Mouse (Mus musculus): ENCODE results near the gene Dusp5.

Dusp5 gene

GRCm38 (mm10) chr19:53517370-53518096 is 11.4 kb upstream of the Dusp5 start:
- DNase-seq (ENCODE audit: low read depth, low spot score) = no peak

DNA sequence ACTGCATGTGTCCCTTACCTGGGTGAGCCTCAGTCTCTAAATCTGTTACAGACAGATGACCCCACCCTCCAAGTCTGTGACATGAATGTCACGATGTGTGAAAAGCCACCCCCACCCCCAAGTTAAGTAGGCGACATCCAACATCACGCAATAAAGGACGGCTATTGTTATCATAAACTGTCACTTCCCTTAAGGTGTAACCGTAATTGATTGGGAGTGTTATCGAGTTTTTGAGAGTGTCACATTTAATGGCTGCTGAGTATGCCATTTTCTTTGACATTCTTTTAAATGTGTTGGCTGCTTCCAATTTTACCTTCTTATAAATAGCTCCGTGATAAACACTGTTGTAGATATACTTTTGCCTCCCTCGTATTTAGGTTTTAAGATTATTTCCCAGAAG is 9.4 kb upstream of the Dusp5 start:
- DNase-seq (ENCODE audit: low read depth, low spot score) = no peak

DNA sequence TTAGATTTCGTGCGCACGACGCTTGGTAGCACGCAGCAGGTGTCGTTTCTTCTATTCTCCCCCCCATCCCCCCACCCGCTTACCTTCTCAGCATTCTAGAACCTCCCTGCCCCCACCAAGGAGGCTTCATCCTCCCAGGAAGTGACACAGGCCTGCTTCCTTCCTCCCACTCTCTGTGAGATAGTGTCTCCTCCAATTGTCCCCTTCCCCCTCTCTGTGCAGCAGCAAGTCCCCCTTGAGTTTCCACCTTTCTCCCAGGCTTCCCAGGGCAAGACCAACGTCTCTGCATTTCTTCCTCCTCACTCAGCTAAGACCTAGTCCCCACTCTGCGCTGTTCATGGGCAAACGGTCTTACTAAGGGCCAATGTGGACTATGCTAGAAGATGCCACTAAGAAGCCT is 8.9 kb upstream of the Dusp5 start:
- DNase-seq (ENCODE audit: low read depth, low spot score) = no peak

- DNase-seq (ENCODE audit: low read depth, low spot score) = no peak
Observed at GRCm38 (mm10) chr19:53521137-53521795, 7.6 kb upstream of the Dusp5 start.

DNA sequence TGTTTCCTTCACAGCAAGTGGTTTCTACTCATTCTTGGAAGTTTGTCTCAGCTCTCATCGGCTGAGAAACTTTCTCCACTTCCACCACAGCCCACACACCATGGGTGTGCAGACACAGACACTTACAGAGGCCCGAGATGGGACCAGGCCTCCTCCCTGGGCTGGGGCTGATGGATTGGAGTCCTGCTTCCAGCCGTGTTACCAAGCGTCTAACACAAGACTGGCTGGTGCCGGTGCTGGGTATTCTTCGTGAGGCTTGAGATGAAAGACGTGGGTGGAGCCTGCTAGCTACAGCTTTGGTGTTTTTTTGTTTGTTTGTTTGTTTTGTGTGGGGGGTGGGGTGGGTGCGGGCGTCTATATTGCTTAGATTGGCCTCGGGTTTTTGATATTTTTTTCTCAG is 1.4 kb upstream of the Dusp5 start:
- DNase-seq (ENCODE audit: low read depth, low spot score) = no peak

- DNase-seq (ENCODE audit: low read depth, low spot score) = no peak
Observed at GRCm38 (mm10) chr19:53528131-53528621, 733 bp upstream of the Dusp5 start.

- no peak for DNase-seq (ENCODE audit: low read depth, low spot score)
Observed at GRCm38 (mm10) chr19:53529455-53529704, 471 bp downstream of the Dusp5 start.

- no peak for DNase-seq (ENCODE audit: low read depth, low spot score)
Observed at GRCm38 (mm10) chr19:53529705-53530562, 1.0 kb downstream of the Dusp5 start.

DNA sequence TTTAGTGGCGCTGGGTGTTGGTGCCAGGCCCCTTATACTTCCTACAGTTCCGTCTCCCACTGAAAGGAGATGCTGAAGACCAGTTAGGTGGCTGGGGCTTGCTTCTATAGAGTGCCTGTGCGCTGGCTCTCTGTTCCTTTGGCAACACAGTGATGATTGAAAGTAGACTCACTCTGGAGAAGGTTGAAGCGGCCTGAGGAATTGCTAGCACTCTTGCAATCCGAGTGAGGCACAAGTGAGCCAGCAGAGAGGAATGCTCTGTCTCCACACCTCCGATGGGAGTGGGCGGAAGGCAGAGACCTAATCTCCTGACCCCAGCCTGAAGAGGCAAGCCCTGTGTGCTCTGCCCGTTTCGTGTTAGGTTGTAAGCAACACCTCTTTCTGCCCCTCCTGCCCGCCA is 2.5 kb downstream of the Dusp5 start:
- no peak for DNase-seq (ENCODE audit: low read depth, low spot score)

DNA sequence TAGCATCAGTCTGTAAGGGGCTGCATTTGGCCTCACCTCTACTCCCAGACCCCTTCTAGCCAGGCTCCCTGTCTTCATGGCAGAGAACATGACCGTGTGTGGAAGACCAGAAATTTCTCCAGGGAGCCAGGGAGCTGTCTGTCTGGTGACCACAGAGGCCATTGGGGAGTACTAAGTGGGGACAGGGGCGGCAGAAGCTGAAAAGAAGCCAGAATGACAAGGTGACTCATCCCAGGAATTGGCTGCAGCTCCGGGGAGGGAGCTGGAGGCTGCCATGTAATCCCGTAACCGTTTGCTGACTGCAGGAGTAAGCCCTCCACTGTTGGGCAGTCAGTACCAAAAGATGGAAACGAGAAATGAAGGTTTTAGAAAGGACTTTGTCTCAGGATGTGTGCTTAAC is 3.1 kb downstream of the Dusp5 start:
- no peak for DNase-seq (ENCODE audit: low read depth, low spot score)

DNA sequence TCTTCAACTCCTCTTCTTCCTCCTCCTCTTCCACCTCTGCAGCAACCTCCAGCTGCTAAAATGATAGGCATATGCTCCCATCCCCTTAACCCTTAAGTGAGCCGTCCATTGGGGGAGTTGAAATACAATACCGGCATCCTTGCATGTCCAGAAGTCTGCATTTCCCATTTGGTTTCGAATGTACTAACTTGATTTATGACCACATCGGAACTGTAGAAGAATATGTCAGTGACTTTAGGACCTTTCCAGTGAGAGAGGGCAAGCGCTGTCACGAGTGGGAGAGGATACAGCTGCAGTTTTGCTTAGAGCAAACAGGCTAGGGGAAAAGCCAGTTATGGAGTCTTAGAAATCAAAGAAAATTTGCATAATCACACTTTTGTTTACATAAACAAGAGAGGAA is 3.8 kb downstream of the Dusp5 start:
- DNase-seq (ENCODE audit: low read depth, low spot score) = no peak

DNA sequence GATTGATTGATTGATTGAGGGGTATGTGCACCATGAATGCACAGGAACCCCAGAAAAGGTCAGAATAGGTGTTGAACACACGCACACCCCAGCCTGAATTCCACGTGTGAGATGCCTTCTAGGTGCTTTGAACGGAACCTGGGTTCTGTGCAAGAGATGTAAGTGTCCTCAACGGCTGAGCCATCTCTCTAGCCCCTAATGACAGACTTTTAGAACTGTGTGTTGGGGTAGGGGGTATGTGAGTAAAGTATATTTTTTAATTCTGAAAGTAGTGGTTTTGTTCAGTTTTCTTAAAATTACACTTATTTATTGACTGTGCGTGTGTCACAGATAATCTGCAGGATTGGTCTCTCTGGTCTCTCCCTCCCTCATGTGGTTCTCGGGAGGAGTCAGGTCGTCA is 4.3 kb downstream of the Dusp5 start:
- no peak for DNase-seq (ENCODE audit: low read depth, low spot score)

DNA sequence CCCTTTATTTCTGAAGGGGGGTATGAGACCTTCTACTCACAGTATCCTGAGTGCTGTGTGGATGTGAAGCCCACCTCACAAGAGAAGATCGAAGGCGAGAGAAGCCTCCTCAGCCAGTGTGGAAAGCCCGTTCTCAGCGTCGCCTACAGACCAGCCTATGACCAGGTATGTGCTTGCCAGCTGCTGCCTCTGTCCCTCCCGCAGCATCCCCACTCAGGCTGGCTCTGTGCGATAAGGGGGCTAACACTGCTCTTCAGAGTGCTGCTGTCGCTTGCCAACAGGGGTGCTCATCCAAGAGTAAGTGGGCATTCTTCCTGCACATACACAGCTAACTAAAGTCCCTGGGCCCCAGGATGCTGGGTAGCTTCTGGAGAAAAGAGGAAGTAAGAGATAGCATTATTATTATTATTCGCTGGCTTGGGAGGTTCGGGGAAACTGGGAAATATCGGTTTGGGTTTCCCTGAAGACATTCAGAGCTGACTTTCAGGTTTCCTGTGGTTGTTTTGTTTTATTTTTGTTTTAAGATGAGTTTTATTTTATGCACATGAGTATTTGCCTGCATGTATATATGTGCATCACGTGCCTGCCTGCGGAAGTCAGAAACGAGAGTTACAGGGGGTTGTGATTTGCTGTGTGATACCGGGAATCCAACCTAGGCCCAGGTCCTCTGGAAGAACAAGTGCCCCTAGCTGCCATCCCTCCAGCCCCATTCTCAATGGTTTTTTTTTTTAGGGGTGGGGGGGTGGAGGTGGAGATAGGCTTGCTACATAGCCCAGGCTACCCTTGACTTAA is 5.1 kb downstream of the Dusp5 start:
- no peak for DNase-seq (ENCODE audit: low read depth, low spot score)

- DNase-seq (ENCODE audit: low read depth, low spot score) = no peak
Observed at GRCm38 (mm10) chr19:53534757-53535410, 6.0 kb downstream of the Dusp5 start.

GRCm38 (mm10) chr19:53535421-53535820 is 6.5 kb downstream of the Dusp5 start:
- no peak for DNase-seq (ENCODE audit: low read depth, low spot score)

DNA sequence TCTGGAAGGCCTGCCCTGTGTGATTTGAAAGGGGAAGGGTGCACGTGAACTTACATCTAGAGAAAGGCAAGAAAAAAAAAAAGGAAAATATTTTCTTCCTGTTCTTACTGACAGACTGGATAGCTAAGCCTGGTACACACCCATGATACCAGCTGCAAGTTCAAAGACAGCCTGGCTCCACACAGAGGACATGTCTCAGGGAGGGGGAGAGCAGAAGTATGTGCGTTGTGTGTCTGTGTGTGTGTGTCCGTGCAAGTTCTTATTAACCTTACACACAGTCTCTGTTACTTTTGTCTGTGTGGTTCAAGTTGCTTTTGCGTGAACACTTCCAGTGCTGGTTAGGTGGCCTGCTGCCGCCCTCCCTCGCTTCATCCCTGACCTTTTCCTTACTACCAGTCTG is 7.3 kb downstream of the Dusp5 start:
- no peak for DNase-seq (ENCODE audit: low read depth, low spot score)

DNA sequence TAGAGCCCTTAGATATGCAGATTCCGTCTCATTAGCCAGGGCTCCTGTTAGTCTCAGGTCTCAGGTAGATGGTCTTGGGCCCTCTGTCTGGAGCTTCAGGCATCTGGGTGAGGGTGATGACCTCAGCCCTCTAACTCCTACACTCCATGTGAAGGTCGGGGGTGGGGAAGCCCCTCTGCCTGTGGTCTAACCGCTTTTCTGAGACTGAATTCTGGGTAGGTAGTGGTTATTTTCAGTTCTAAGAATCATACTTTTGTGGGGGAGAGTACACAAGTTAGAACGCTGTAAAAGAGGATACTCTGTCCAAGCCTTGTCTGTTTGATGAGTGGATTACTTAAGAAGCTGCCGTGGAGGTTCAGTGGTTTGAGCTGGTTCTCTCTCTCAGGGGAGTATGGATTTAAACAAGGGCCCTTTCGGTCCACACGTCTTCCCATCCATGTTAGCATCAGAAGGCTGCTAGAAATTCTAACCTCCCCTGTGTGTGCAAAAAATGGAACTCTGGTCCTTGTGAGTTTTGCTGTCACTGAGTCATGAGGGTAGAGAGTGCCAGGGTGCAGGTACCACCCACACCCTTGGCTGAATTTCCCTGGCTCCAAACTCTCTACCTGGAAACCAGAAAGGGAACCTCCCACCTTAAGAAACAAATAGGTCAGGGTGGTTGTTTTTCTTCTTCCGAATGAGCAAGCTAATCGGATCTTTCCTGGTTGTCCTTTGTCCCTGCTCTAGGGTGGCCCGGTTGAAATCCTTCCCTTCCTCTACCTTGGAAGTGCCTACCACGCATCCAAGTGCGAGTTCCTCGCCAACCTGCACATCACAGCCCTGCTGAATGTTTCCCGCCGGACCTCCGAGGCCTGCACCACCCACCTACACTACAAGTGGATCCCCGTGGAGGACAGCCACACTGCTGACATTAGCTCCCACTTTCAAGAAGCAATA is 8.1 kb downstream of the Dusp5 start:
- no peak for DNase-seq (ENCODE audit: low read depth, low spot score)

DNA sequence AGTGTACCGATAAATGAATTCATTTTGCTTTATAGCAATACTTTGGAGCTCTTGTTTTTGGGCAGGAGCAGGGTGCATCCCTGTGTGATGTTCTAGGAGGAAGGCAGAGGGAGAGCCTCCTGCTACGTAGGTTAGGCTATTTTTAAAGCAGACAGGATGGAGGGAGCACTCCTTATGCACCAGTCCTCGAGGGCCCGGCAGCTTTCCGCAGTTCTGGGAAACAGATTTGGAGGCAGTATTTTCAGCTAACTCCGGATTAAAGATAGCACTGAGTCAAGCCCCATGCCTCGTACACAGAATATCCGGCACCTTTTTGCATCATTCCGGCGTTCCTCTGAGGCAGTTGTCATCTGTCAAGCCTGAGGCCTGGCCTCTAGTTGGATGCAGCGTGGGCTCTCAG is 9.1 kb downstream of the Dusp5 start:
- no peak for DNase-seq (ENCODE audit: low read depth, low spot score)

DNA sequence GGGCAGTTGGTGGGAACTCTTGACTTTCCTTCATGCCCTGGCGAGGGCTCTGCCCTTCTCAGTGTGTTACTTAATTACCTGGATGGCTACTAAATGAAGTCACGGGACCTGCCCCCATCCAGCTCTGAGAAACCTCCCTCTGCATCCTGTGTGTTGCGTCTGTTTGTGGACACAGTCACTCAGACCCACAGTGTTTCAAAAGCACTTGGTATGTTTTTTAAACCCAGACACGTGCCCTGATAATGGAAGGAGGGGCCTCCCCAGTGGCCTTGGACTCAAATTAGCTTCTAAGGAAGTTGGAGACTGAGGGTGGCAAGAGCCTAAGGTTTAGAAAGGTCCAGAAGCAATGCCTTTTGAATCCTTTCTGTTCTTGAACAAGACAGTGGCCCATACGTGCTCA is 9.9 kb downstream of the Dusp5 start:
- DNase-seq (ENCODE audit: low read depth, low spot score) = no peak

- DNase-seq (ENCODE audit: low read depth, low spot score) = no peak
Observed at GRCm38 (mm10) chr19:53539296-53539695, 10.4 kb downstream of the Dusp5 start.
